Mouse (Mus musculus): ENCODE measurements around the gene Hilpda. TPM values are rescaled to one million over a fixed set of nuclear protein-coding genes. Genes with fewer than 3 reads are reported as not detected.

The Hilpda gene
- total RNA-seq (2014; fragmentation: Nextera tagmentation) (14.0 and 15.5 TPM in 2 replicates), total RNA-seq (2017) (9.7 and 17.7 TPM in 2 replicates)

DNA sequence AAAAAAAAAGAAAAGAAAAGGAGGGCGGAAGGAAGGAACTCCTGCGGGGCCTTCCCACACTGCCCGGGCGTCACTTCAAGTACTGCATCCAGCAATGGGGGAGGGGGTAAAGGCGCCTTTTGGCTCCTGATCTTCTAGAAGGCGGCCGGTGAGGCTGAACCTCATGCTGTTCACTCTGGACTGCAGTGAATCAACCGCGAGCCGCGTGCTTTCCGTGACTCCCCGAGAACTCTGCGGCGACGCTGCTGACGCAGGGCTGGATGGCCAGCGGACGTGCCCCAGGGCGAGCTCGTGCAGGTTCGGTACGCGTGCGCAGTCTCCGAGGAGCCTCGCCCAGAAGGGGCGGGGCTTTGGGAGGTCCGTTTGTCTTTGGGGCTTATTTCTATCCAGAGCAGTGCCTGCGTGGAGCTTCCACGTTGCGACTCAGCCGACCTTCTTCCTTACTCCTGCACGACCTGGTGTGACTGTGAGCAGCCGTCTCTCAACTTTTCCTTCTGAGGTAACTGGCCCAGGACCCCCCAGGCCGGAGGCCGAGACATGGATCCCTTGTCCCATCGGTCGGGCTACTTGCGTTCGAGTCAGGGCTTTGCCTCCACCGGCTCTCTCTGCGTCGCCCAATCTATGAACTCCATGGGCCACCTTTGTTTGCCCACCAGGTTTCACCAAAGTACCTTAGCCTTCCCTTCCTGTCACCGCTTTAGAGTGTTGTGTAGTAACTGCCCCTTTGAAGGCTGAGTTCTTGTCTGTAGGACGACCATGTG, at the start of gene Hilpda:
Gene Hilpda (plus strand): TSS at position 177 of the 761 bp plus-strand sequence.
- peak; percentile 98 for ATAC-seq (replicated peaks; ENCODE audit: poor library complexity, severe bottlenecking)

DNA sequence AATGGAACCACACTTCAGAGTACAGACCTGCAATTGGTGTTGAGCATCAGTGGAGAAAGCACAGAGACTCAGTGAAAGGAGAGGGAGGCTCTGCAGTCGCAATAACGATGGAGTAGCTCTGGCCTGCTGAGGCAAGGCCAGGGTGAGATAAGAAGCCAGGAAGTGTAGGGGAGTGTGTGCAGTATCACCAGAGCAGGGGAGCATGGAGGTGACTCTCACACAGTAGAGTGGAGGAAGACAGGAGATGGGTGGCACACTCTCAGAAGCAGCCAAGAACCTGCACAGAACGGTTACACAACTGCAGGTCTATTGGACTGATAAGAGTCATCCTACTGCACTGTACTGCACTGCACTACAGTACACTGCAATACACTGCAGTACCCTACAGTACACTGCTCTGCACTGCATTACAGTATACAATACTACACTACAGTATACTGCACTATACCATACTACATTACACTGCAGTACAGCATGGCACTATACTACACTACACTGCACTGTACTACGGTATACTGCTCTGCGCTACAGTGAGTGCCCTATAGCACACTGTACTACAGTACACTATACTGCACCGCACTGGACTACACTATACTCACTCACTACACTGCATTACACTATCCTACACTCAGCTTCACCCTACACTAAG, 42.9 kb upstream of the Hilpda start:
- ATAC-seq (replicated peaks; ENCODE audit: poor library complexity, severe bottlenecking): no peak

DNA sequence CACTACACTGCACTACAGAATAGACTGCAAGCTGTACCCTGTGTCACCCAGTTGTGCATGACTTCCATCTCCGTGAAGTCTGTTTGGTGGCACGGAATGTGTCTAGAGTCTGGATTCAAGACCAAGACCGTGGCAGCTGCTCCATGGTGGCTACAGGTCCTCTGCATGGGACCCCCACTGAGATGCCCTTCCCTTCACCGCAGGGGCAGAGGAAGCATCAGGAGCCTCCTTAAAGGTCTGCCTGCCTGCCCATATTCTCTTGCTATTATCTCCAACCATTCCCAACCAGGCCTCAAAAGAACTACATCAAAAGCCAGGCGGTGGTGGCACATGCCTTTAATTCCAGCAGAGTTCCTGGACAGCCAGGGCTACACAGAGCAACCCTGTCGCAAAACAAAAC, 41.9 kb upstream of the Hilpda start:
- no peak for ATAC-seq (replicated peaks; ENCODE audit: poor library complexity, severe bottlenecking)

DNA sequence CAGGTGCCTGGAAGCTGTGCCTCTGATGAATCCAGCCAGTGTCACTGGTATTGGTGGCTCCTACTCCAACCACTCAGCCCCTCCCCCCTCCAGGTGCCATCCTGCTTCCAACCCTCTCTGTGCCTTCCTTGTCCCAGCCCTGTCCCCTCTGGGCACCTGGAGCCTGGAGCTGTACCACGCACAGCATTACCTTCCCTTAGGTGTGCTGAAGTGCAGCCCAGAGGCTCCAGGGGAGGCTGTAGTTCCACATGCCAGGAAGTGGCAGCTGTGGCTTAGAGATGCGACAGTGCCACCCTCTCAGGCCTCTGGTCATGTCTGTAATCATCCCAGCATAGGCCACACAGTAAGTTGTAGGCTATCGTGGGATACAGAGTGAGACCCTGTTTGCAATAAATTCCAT, 40.5 kb upstream of the Hilpda start:
- ATAC-seq (replicated peaks; ENCODE audit: poor library complexity, severe bottlenecking): 0 out of 2 replicates have a peak, but pooled peaks have one; percentile 17

DNA sequence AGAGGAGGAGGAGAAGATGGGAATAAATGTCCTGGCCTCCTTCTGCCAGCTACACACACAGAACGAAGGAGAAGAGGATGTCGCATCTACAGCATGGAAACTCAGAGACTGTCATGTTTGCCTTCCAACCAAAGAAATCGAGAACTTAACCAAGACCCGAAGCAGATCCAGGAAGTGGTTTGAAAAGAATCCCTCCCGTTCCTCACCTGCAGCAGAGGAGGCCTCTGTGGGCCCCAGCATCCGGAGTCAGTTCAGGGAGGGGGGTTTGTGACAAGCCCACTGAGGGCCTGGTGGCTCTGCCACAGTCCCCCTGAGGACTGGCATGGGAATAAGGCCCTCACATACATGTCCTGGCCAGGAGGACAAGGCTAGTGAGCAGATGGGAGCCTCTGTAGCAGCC, 40.0 kb upstream of the Hilpda start:
- ATAC-seq (replicated peaks; ENCODE audit: poor library complexity, severe bottlenecking): peak; percentile 54

DNA sequence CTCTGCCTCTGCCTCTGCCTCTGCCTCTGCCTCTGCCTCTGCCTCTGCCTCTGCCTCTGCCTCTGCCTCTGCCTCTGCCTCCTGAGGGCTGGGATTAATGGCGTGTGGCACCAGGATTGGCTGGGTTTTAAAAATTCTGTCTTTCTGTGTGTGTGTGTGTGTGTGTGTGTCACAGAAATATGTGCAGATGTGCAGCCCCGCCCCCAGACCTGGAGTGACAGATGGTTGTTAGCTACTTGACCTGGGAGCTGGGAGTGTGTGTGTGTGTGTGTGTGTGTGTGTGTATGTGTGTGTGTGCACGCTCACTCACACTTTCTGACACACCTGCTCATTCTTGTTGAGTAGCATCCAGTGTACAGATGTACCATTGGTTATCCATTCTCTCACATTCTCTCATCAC, 38.6 kb upstream of the Hilpda start:
- ATAC-seq (replicated peaks; ENCODE audit: poor library complexity, severe bottlenecking): no peak

DNA sequence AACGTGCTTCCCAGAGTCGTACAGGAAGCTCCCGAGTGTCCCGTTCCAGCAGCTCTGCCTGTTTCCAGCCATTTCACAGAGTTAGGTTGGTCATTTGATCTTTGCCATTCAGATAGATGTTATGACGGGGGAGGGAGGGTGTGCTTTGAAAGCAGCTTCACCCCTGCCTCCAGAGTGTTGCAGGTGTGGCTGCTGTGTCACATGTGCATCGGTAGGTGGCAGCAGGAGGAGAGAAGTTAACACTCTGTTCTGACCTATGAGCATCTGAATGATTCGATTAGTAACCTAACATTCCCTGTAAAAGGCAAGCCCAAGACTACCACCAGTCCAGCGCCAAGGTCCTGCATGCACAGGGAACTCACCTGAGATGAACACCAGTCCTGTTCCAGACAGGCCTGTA, 38.0 kb upstream of the Hilpda start:
- ATAC-seq (replicated peaks; ENCODE audit: poor library complexity, severe bottlenecking): peak; percentile 45

DNA sequence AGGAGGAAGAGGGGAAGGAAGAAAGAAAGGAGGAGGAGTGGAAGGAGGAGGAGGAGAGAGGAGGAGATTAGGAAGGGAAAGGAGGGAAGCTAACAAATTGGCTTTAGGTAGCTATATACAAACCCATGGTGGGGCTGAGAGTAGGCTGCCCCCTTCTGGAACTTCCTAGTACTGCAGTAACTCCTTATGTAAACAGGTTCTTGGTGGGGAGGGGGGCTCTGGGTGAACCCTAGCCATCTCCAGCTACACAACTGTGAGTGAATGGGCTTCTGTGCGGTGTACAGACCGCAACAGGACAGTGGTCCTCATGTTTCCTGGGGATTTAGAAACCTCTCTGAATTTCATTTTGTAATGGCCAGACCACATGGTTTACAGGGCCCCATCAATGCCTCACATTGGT, 31.5 kb upstream of the Hilpda start:
- ATAC-seq (replicated peaks; ENCODE audit: poor library complexity, severe bottlenecking): peak; percentile 58

DNA sequence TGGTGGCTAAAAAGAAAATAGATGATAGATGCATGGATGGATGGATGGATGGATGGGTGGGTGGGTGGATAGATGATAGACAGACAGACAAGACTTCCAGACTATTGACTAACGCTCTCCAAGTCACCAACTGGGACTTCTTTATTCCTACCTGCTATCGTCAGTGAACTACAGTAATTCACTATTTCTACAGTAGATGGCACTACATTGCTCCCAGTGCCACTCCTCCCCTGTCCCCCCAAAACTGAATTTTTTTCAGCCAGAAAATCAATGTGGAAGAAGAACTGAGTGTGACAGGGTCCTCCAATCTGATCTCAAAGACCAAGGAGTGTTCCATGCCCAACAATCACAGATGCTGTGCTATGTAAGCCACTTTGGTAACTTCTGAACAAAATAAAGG, 30.6 kb upstream of the Hilpda start:
- peak; percentile 32; the same call in 1 of the 2 replicates for ATAC-seq (replicated peaks; ENCODE audit: poor library complexity, severe bottlenecking)

DNA sequence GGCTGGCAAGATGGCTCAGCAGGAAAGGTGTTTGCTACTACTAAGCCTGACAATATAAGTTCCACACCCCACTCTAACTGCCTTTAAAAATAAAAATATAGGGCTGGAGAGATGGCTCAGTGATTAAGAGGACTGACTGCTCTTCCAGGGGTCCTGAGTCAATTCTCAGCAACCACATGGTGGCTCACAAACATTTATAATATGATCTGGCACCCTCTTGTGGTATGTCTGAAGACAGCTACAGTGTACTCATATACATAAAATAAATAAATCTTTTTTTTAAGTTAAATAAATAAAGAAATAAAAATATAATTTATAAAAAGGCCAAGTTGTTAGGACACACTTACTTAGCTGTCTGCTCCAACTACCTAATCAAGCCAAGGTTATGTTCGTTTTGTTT, 30.0 kb upstream of the Hilpda start:
- no peak for ATAC-seq (replicated peaks; ENCODE audit: poor library complexity, severe bottlenecking)

DNA sequence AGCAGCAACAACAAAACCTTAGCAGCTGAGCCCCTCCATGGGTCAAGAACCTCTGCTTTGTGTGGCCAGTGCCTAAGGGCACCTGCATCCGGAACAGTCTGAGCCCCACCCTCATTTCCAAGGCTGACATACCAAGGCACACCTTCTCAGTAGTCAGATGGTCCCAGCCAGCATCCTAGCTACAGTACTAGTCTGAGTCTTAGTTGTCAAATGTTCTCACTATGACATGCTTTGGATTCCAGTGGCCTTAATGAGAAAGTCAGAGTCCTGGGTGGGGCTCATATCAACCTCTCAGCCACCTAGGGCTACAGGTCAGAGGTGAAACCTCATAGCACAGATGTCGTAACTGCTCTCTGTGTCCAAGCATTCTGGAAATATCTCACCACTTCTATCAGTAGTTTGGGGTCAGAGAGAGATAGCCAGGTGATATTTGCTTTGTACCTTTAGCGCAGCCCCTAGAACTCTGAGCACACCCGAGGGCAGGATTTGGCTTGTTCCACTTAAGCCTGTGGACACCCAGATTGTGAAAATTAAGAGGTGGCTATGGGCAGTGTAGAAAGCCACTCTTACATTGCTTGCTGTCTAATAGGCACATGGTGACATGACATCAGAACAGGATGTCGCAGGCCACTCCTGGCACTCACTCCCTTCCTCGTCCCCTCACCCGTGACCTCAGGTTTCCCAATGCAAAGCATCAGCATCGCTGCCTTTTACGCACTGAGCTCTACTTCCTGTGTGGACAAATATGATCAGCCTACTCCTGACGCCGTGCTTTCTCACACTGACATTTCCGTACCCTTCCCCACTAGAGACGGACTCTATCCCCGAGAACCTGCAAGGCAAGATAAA, 26.8 kb upstream of the Hilpda start:
- ATAC-seq (replicated peaks; ENCODE audit: poor library complexity, severe bottlenecking): peak; percentile 94

DNA sequence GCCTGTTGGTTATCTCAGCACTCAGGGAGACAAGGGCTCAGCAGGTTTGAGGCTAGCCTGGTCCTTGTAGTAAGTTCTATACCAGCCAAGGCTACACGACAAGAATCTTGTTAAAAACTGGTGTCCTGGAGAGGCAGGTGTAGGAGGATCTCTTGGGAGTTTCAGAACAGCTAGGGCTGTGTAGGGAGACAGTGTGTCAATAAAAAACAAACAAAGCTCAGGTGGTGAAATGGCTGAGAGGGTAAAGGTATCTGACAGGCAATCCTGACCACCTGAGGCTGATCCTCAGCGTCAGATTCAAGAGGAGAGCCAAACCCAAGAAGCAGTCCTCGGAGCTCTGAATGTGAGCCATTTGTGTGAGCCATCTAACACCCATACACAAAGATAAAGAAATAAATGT, 26.1 kb upstream of the Hilpda start:
- no peak for ATAC-seq (replicated peaks; ENCODE audit: poor library complexity, severe bottlenecking)

DNA sequence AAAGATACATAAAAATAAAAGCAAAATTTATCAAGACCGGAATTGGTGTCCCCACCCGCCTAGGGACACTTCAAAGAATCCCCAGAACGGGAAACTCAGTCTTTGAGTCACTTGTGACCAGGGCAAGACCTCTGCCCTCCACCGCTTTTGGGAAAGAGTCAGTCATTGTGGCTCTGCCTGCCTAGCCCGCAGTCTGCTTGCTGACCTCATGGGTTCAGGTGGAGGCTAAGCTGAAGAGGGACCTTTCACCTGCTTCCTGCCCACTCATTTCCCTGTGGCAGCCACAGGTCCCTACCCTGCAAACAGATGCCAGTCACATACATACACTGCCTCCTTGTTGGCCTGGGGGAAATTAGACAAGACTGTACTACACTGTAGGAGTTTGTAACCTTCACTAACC, 25.7 kb upstream of the Hilpda start:
- 0 out of 2 replicates have a peak, but pooled peaks have one; percentile 9 for ATAC-seq (replicated peaks; ENCODE audit: poor library complexity, severe bottlenecking)

DNA sequence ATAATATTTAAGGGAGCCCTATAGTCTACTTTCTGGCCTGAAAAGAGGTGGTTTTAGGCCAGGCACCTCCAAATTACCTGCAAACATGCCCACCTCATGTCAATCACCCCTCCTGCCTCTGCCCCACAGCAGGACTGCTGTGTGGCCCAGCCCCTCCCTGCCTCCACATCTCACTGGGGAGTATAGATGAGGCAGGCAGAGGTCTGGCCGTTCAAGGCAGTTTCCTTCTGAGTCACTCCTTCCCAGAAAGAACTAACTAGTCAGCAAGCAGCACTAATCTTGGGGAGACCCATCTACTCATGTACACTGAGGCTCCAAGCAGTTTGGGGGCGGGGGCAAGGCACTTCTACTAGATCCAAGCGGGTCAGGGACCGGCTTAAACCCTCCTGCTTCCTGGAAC, 25.2 kb upstream of the Hilpda start:
- no peak for ATAC-seq (replicated peaks; ENCODE audit: poor library complexity, severe bottlenecking)

DNA sequence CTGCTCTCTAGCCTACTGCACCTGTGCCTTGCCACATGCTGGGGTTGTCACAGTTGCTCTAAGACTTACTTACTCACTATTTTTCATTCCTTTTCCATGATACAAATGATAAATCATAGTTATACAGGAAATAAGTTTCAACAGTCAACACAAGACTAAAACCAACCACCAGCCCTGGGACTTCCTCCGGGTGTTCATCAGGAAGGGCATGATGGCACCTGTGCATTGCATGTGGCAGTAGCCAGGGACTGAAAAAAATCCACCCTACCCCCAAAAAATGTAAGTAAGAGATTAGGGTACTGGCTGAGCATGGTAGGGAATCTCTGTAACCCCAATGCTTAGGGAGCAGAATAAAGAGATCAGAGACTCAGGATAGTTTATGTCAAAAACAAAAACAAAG, 12.9 kb upstream of the Hilpda start:
- 0 out of 2 replicates have a peak, but pooled peaks have one; percentile 25 for ATAC-seq (replicated peaks; ENCODE audit: poor library complexity, severe bottlenecking)

DNA sequence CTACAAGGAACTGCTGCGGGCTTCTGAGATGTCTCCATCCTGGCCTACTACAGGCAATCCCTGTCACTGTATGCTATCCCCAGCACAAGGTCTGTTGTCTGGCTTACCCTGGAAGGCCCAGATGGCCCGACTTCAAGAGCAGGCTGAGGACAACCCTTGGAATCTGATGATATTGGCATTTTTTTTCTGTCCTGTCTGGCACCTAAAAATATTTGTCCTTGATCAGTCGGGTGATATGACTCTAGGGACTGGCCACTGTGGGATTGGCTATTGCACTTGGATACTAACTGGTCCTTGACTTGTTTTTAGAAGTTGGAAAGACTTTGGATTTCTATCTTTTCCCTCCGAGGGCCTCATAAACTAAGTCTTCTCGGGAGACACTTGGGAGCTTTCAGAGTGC, 10.5 kb upstream of the Hilpda start:
- ATAC-seq (replicated peaks; ENCODE audit: poor library complexity, severe bottlenecking): no peak

DNA sequence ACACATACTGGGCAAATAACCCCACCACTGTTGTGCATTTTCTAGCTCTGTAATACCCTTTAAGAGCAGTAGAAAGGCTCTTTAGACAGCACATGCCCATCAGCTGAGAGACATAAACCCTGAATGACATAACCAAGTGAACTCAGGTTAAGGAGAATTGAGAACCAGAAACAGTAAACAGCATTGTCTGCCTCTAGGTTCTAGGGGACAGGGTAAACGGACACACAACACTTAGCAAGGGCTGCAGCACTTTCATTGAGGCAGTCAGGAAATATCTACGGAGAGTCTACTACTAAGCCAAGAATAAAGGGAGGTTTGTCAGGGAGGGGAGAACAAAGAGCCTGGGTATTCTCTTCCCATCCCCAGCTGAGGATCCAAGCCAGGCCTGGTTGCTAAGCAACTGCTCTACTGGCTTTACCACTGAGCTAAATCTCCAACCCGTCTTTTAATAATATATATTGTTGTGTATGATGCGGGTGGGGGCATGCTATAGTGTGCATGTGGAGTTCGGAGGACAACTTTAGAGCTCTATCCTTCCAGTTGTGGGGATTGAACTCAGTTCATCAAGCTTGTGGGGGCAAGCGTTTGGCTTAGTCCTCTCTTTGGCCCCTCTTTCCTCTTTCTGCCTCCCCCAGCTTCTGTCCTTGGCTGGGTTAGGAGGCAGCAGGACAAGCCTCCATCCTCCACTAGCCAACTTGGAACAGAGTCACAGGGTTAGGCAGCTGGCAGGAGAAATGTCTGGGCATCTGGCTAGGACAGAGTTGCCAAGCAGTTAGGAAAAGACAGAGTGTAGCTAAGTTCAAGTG, 8.4 kb upstream of the Hilpda start:
- ATAC-seq (replicated peaks; ENCODE audit: poor library complexity, severe bottlenecking): no peak

DNA sequence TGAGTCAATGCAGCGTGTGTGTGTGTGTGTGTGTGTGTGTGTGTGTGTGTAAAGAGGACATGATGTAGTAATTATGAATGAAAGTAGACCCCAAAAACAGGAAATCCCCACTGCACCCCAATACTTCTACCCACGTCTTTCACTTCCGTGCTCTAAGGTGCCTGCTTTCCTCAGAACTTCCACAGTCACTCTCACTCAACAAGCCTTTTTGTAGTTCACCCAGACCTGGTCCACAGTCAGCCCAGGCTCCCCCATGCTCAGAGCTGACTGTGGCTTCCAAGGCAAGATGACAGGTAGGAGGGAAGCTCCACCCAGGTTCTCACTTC, 7.9 kb upstream of the Hilpda start:
- peak; percentile 95 for ATAC-seq (replicated peaks; ENCODE audit: poor library complexity, severe bottlenecking)

DNA sequence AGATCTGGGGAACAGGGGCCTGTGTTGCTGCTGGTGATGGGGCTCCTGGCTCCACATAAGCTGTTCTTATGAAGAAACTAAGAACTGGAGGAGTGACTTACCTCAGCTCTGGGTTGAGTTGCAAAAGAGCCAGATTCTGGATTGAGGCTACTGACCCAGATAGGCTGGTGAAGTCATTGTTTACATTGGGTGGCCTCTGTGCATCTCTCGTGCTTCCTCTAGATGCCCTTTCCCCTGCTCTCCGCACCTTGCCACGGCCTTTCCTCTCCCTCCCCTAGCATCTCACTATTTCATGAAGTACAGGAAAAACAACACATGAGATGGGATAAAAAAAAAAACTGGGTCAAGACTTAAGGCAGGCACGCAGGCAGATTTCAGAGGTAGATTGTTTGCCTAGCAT, 5.4 kb upstream of the Hilpda start:
- no peak for ATAC-seq (replicated peaks; ENCODE audit: poor library complexity, severe bottlenecking)

DNA sequence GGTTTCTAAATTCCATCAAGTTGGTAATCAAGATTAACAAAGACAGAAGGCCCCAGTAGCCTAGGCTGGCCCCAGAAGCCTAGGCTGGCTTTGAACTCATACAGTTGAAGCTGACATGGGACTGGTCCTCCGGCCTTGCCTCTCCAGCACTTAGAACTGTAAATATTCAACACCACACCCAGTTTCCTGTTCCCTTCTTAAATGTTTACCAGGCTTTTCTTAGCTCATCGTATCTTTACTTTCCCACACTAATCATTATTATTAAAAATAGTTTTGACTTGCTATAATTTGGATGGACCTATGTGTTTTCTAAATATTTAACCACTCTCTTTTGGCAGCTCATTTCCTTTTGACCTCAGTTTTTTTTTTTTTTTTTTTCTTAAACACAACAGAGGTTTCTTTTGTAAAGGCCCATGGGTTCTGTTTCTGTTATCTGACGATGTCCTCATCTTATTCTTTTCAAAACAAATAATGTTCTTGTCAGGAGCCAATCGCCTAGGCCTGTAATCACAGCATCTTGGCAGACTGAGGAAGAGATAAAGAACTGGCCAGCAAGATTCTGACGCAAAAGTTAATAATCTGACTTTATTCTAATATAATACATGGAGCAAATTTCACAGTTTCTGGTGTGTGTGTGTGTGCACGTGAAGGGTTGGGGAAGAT, 3.2 kb upstream of the Hilpda start:
- no peak for ATAC-seq (replicated peaks; ENCODE audit: poor library complexity, severe bottlenecking)

Data from granulocyte monocyte progenitor cell, adult 5-6 weeks (primary cell).